Mouse (Mus musculus) liver, adult 2 months (tissue): ENCODE measurements at regions not wholly inside any gene's neighbourhood (a gene's known extent, or its start where the extent isn't known, plus 50 kb on each side); places are given as distances from the start of the nearest gene placed in this dataset.

Experiments
- CTCF ChIP-seq: fragments of 200-500 bp; IDR thresholded peaks from 2 replicates; pipeline ENCODE4 v1.5.1; 2011; ENCODE audit warnings: low read depth, low read length, control low read depth
- POLR2A ChIP-seq: fragments of 200-500 bp; IDR thresholded peaks from 2 replicates; pipeline ENCODE4 v1.6.1; 2011; ENCODE audit warnings: low read length, control low read depth; ENCODE audit not compliant: insufficient read depth; ENCODE audit errors: extremely low read depth

DNA sequence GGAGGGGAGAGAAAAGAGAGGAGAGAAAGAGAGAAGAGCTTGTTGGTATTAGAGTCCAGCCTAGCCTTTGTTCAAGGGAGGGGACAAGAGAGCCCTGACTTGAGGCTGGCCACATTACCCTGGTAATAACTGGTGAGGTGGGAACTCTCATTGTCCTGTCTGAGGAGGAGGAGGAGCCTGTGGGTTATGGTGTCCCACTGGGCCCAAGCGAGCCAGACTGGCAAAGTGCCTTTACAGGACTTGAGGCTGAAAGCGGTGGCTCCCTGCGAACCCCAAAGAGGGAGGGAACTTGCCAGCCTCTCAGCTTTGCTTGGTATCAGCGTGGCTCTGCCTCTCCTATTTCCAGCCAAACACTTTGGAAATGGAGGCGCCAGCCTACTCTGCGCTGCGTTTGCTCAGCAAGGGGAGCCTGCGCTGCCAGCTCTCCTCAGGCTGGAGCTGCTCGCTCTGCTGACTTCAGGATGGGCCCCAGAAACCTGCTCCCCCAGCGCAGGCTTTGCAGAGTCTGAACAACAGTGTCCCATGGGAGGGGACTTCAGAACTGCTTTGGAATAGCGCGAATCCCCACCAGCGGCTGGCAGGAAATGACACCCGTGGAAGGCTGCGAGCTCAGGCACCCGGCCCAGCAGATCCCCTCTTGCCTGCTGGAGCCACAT, 66.4 kb upstream of the Pmepa1 start:
- no peak for TF ChIP-seq CTCF
- TF ChIP-seq POLR2A, result no peak
